Mouse (Mus musculus) thymus, adult 2 months (tissue): ENCODE measurements at regions not wholly inside any gene's neighbourhood (a gene's known extent, or its start where the extent isn't known, plus 50 kb on each side); places are given as distances from the start of the nearest gene placed in this dataset.

Experiments used
- CTCF ChIP-seq: fragments of 200-500 bp; IDR thresholded peaks from 2 replicates; pipeline ENCODE4 v1.5.1; 2012; ENCODE audit warnings: mild to moderate bottlenecking, control low read depth, low read length, moderate library complexity, borderline replicate concordance; ENCODE audit not compliant: control insufficient read depth, poor library complexity, insufficient read depth; ENCODE audit errors: extremely low read depth
- POLR2A ChIP-seq: fragments of 200-500 bp; IDR thresholded peaks from 2 replicates; pipeline ENCODE4 v1.6.1; 2012; ENCODE audit warnings: mild to moderate bottlenecking, low read length, control low read depth, moderate library complexity; ENCODE audit not compliant: control insufficient read depth, poor library complexity, insufficient read depth; ENCODE audit errors: extremely low read depth

- TF ChIP-seq CTCF: no peak
- TF ChIP-seq POLR2A: no peak
Measured at GRCm38 (mm10) chr9:83716101-83716763, 89.8 kb downstream of the Elovl4 start.
